In the genomic region with DNA sequence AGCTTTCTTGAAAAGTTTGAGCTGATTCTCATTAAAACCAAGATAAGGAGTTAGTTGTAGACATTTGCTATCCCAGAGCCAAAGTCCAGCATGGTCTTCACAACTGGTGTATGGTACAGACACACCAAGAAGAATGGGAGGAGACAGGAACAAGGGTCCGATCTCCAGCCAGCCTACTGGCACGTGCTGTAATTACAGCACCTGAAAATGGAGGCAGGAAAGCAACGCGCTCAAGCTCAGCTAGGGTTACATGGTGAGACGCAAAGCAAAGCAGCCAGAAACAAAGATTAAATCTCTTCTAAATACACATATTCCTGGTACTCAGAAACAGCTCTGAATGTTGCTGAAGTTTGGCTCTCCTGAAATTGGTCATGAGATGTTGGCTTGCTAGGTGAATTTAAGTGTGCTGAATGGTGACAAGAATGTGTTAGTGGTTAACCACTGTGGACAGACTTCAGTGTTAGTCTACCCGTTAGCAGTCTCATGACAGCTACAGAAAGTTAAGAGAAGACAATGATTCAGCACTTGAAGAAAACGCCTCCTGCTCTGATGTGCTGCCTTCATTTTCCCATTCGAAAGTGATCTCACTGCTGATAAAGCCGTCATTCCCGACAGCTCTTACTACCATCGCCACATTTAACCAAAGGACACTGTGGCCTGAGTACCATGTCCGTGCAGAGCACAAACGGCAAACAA, we compare ENCODE assay signal across 24 mouse cellular contexts.
DNase-seq lines count a peak whose midpoint lies in the region; ATAC-seq and TF ChIP-seq lines count a peak whose summit lies in the region.
"Had no signal": no experiment of that assay in that cellular context is flagged by ENCODE, and none has a peak within 500 bp of the region (broad histone marks: within the 10 kb centered on the region; RNA-seq: fewer than 3 reads in every experiment).

No protein-coding gene starts in this region.

- H3K4me1 ChIP-seq in heart, embryonic 12.5 days (replicated peaks), result peaks cover 70% of the 10 kb centered on the region
- peaks cover 20% of the 10 kb centered on the region for H3K4me1 ChIP-seq in cerebellum, adult 2 months (ENCODE audit: control insufficient read depth, insufficient read depth, low read length)
- H3K4me1 ChIP-seq in neural tube, embryonic 15.5 days, result peaks cover 46% of the 10 kb centered on the region

- DNase-seq in heart, adult 18-20 months, result no peak
- peak; percentile 5 for DNase-seq in thymus, postnatal 0 days (ENCODE audit: low spot score)
- DNase-seq in thymus, postnatal 10 days (ENCODE audit: low spot score in 2 of 2), result no peak
- no peak for DNase-seq in cerebellum, adult 2 months
- no peak for DNase-seq in Muller cell, postnatal 12 days (ENCODE audit: inconsistent ontology term)
- DNase-seq: adrenal gland, postnatal 25 days; cerebellum, adult 18-20 months; forebrain, postnatal 0 days; kidney, adult 8-10 months; kidney, postnatal 36 days; lung, adult 18-20 months; lung, postnatal 36 days; right cerebral cortex, adult 18-20 months; thymus, adult 2 months had no signal

- H3K9me3 ChIP-seq in heart, embryonic 12.5 days (replicated peaks), result no peaks in the 10 kb centered on the region
- H3K9me3 ChIP-seq in neural tube, embryonic 15.5 days (replicated peaks), result no peaks in the 10 kb centered on the region
- H3K9me3 ChIP-seq: embryonic facial prominence, embryonic 13.5 days; hindbrain, embryonic 10.5 days; limb, embryonic 13.5 days; midbrain, embryonic 13.5 days had no signal

- no peak for TF ChIP-seq CTCF in cerebellum, adult 2 months (IDR thresholded peaks at IDR 0.05; ENCODE audit: borderline replicate concordance, insufficient read depth, low read depth, low read length)

- peak overlapping the region; percentile 67 for H3K27ac ChIP-seq in heart, embryonic 12.5 days (ENCODE audit: poor library complexity, severe bottlenecking)
- no peak overlapping the region for H3K27ac ChIP-seq in cerebellum, adult 2 months (ENCODE audit: insufficient read depth, low read length)
- no peak overlapping the region for H3K27ac ChIP-seq in neural tube, embryonic 15.5 days (replicated peaks)
- H3K27ac ChIP-seq: embryonic facial prominence, embryonic 13.5 days; hindbrain, embryonic 10.5 days; limb, embryonic 13.5 days; midbrain, embryonic 13.5 days had no signal

- H3K36me3 ChIP-seq in heart, embryonic 12.5 days, result peaks cover 5% of the 10 kb centered on the region; the same call in 1 of the 2 replicates
- no peaks in the 10 kb centered on the region for H3K36me3 ChIP-seq in neural tube, embryonic 15.5 days
- H3K36me3 ChIP-seq: embryonic facial prominence, embryonic 13.5 days; limb, embryonic 13.5 days; midbrain, embryonic 13.5 days had no signal

- H3K9ac ChIP-seq in heart, embryonic 12.5 days, result no peak overlapping the region
- H3K9ac ChIP-seq in neural tube, embryonic 15.5 days (replicated peaks), result no peak overlapping the region
- H3K9ac ChIP-seq: embryonic facial prominence, embryonic 13.5 days; forebrain, postnatal 0 days; limb, embryonic 13.5 days; midbrain, embryonic 13.5 days had no signal

- H3K27me3 ChIP-seq in heart, embryonic 12.5 days (replicated peaks), result no peaks in the 10 kb centered on the region
- H3K27me3 ChIP-seq in cerebellum, adult 2 months (ENCODE audit: control insufficient read depth, insufficient read depth, low read length), result no peaks in the 10 kb centered on the region
- H3K27me3 ChIP-seq in neural tube, embryonic 15.5 days (replicated peaks), result no peaks in the 10 kb centered on the region
- H3K27me3 ChIP-seq: midbrain, embryonic 13.5 days; Patski had no signal

- H3K4me3 ChIP-seq in heart, embryonic 12.5 days, result no peak overlapping the region
- H3K4me3 ChIP-seq in cerebellum, adult 2 months (replicated peaks; ENCODE audit: insufficient read depth, low read depth, low read length), result no peak overlapping the region
- H3K4me3 ChIP-seq in neural tube, embryonic 15.5 days (replicated peaks), result no peak overlapping the region
- H3K4me3 ChIP-seq: embryonic facial prominence, embryonic 13.5 days; hindbrain, embryonic 10.5 days; limb, embryonic 13.5 days; midbrain, embryonic 13.5 days had no signal

- WGBS in heart, embryonic 12.5 days, result 61% methylated on average over 13 of the region's 13 CpGs
- 74% methylated on average over 13 of the region's 13 CpGs for WGBS in cerebellum, adult 2 months
- WGBS in neural tube, embryonic 15.5 days, result 90% methylated on average over 13 of the region's 13 CpGs

- ATAC-seq in heart, embryonic 12.5 days (ENCODE audit: insufficient number of reproducible peaks, low FRiP score), result no peak
- peak; percentile 72 for ATAC-seq in granulocyte monocyte progenitor cell, adult 5-6 weeks (replicated peaks; ENCODE audit: poor library complexity, severe bottlenecking)
- no peak for ATAC-seq in neural tube, embryonic 15.5 days (ENCODE audit: low FRiP score)
- ATAC-seq: CD4-positive, CD25-positive, alpha-beta regulatory T cell, adult 4 months; forebrain, postnatal 0 days; inflammation-experienced regulatory T-cells, adult 6 months; midbrain, embryonic 13.5 days; Patski had no signal

- TF ChIP-seq POLR2A in cerebellum, adult 2 months (IDR thresholded peaks at IDR 0.05; ENCODE audit: borderline replicate concordance, insufficient read depth, low read length), result no peak

- H3K4me2 ChIP-seq in heart, embryonic 12.5 days, result no peak overlapping the region
- H3K4me2 ChIP-seq in neural tube, embryonic 15.5 days, result no peak overlapping the region
- H3K4me2 ChIP-seq: embryonic facial prominence, embryonic 13.5 days; limb, embryonic 13.5 days; midbrain, embryonic 13.5 days had no signal
